Mouse (Mus musculus) myocyte (in vitro differentiated cells): ENCODE measurements around the gene Rcan2.

Experiments used
- CEBPB ChIP-seq: IDR thresholded peaks from 2 replicates; pipeline ENCODE4 v1.6.1; 2011; ENCODE audit warnings: mild to moderate bottlenecking, moderate library complexity; ENCODE audit not compliant: poor library complexity, insufficient read depth, severe bottlenecking
- E2F4 ChIP-seq: IDR thresholded peaks from one replicate; pipeline ENCODE4 v1.6.1; 2011; ENCODE audit warnings: mild to moderate bottlenecking, control low read depth, moderate library complexity; ENCODE audit not compliant: insufficient read depth
- MAX ChIP-seq: IDR thresholded peaks from one replicate; pipeline ENCODE4 v1.6.1; 2011; ENCODE audit warnings: low read depth, mild to moderate bottlenecking, control low read depth
- MYOD1 ChIP-seq, 3 experiments: IDR thresholded peaks; one replicate each; pipeline ENCODE4 v1.6.1; 2011; ENCODE audit warnings: control low read depth in 2 of 3, low read depth in 2 of 3, mild to moderate bottlenecking in 2 of 3, moderate library complexity in 1 of 3; ENCODE audit not compliant: insufficient read length in 2 of 3, control insufficient read depth in 1 of 3
- MYOG ChIP-seq, 3 experiments: IDR thresholded peaks; one replicate each; pipeline ENCODE4 v1.6.1; 2011; ENCODE audit warnings: control low read depth in 2 of 3, low read depth in 2 of 3, mild to moderate bottlenecking in 2 of 3; ENCODE audit not compliant: insufficient read length in 2 of 3, control insufficient read depth in 1 of 3, insufficient read depth in 1 of 3
- POLR2A ChIP-seq: IDR thresholded peaks from one replicate; pipeline ENCODE4 v1.6.1; 2011; ENCODE audit warnings: low read depth, mild to moderate bottlenecking, control low read depth, moderate library complexity; ENCODE audit not compliant: insufficient read length
- POLR2AphosphoS2 ChIP-seq: IDR thresholded peaks from one replicate; pipeline ENCODE4 v1.6.1; 2011; ENCODE audit warnings: low read depth, control low read depth; ENCODE audit not compliant: insufficient read length
- REST ChIP-seq: IDR thresholded peaks from one replicate; pipeline ENCODE4 v1.6.1; 2011; ENCODE audit warnings: mild to moderate bottlenecking, control low read depth, moderate library complexity; ENCODE audit not compliant: insufficient read depth, insufficient read length
- SRF ChIP-seq: IDR thresholded peaks from one replicate; pipeline ENCODE4 v1.6.1; 2011; ENCODE audit warnings: low read depth; ENCODE audit not compliant: control insufficient read depth, insufficient read length
- TCF12 ChIP-seq: IDR thresholded peaks from one replicate; pipeline ENCODE4 v1.6.1; 2011; ENCODE audit warnings: mild to moderate bottlenecking, control low read depth; ENCODE audit not compliant: poor library complexity, insufficient read depth, severe bottlenecking
- TCF3 ChIP-seq: IDR thresholded peaks from one replicate; pipeline ENCODE4 v1.6.1; 2011; ENCODE audit warnings: low read depth, control low read depth; ENCODE audit not compliant: insufficient read length
- USF1 ChIP-seq: IDR thresholded peaks from one replicate; pipeline ENCODE4 v1.6.1; 2011; ENCODE audit warnings: low read depth, mild to moderate bottlenecking, control low read depth, moderate library complexity

DNA sequence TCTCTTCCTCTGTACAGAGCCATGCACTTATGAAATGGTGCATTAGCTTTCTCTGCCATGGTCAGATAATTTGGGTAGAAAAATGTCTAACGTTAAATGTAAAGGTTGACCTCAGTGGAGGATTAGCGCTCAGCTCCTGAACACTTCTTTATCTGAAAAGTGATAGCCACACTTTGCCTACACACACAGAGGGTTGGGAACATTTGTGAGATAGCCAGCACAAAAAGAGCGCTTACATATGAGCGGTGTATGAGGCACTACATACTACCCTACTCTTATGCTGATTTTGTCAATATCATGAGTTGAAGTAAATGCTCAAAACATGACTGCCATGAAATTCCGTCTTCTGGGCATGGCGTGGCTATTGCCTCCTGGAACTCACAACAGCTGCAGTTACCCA lies 196.9 kb downstream of the Rcan2 start:
- TF ChIP-seq USF1, result no peak
- no peak for TF ChIP-seq REST
- no peak for TF ChIP-seq POLR2A
- TF ChIP-seq TCF12, result no peak
- TF ChIP-seq MAX, result no peak
- TF ChIP-seq CEBPB, result no peak
- TF ChIP-seq MYOD1 (IDR thresholded peaks at IDR 0.05; ENCODE audit: control insufficient read depth in 1 of 3, insufficient read length in 2 of 3, low read depth in 2 of 3), result no peak
- no peak for TF ChIP-seq E2F4
- no peak for TF ChIP-seq POLR2AphosphoS2
- no peak for TF ChIP-seq MYOG (IDR thresholded peaks at IDR 0.05; ENCODE audit: control insufficient read depth in 1 of 3, insufficient read depth in 1 of 3, insufficient read length in 2 of 3, low read depth in 2 of 3)
- no peak for TF ChIP-seq TCF3
- no peak for TF ChIP-seq SRF
